Mouse (Mus musculus): Measurements from ENCODE around the gene Spata13. TPM values are rescaled to one million over a fixed set of nuclear protein-coding genes. Genes with fewer than 3 reads are reported as not detected.

The Spata13 gene
- polyA plus RNA-seq, 1 experiment from 2014 or later = 79.6 TPM

DNA sequence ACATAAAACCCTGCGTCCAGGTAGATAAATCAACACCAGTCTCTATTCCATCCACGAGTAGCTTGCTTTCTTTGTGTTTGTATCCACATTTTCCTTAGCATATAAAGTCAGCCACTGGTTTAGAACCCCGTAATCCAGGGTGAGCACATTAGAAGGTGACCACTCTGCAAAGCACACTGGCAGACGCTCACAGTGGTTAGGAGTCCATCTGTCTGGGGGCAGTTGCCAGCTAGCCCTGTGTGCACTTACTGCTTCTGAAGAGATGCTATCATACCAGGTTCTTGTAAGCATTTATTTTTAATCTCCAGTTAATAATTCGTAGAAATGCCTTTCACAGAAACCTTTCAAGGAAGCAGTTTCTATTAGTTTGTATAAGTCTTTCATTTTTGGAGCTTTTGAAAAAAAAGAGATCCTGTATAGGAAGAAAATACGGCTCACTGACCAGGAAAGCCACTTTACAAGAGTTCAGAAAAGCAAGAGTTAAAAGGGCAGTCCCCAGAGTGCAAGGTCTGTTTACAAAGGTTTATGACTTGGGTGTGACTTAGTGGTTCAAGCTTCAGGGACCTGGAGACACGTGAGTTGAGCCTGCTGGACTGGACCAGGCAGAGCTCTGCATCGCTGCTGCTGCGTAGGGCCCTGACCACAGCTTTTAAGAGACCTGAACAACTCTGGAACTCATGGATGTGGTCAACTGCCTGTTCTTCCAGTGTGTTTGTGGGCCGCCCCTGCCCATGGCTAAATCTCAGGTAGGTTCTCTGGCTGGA lies 68.8 kb downstream of the Spata13 start:
- Histone ChIP-seq H3K36me3 (peaks cover 7% of the 10 kb centered on the region; the same call in 1 of the 2 replicates), H3K4me2 (replicated peaks) (no peak overlapping the region), H3K4me3 (no peak overlapping the region), H3K9ac (replicated peaks) (no peak overlapping the region), H3K4me1 (peaks cover 7% of the 10 kb centered on the region; the same call in 1 of the 2 replicates), H3K27ac (replicated peaks) (no peak overlapping the region), H3K9me3 (no peaks in the 10 kb centered on the region), H3K27me3 (no peaks in the 10 kb centered on the region)
- 82% methylated on average over 10 of the region's 10 CpGs for WGBS
- no peak for ATAC-seq (ENCODE audit: low FRiP score, low read depth)

DNA sequence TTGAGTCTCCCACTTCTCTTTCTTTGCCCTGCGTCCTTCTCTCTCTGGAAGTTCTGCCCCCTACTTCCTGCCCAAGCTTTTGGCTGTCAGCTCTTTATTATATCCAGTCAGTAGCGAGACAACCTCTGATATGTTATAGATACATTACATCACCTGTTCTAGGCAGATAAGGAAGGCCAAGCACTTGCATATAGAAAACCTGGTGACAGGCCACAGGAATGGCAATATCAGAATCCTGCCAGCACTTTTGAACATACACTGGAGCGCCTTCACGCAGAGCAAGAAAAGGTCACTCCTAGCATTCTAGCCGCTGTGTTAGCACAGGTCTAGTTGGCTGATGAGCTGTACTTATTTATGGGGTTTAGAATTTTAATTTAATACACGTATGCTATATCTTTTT lies 70.7 kb downstream of the Spata13 start:
- WGBS = 87% methylated on average over 6 of the region's 6 CpGs
- no peak for ATAC-seq (ENCODE audit: low FRiP score, low read depth)
- no peak overlapping the region for H3K4me3 ChIP-seq
- no peak overlapping the region for H3K9ac ChIP-seq (replicated peaks)
- no peak overlapping the region for H3K27ac ChIP-seq (replicated peaks)
- H3K4me2 ChIP-seq (replicated peaks) = no peak overlapping the region
- H3K9me3 ChIP-seq = no peaks in the 10 kb centered on the region
- H3K27me3 ChIP-seq = no peaks in the 10 kb centered on the region
- H3K36me3 ChIP-seq = peaks cover 15% of the 10 kb centered on the region
- peaks cover 3% of the 10 kb centered on the region; the same call in 1 of the 2 replicates for H3K4me1 ChIP-seq

DNA sequence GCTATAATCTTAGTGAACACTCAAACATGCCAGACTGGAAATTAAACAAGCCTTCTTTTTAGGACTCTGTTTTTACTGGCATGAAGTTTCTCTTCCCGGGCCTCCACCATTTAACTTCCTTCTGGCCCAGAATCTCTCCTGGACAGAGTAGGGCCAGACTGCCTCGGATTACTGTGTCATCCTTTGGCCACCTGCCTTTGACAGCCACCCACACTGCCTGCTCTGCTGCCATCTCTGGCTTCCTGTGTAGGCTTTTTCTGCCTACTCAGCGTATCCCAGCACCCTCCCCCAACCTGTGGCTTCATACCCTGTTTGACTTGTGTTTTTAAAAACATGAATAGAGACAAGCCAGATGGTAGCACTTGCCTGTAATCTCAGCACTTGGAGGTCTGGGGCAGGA lies 71.2 kb downstream of the Spata13 start:
- H3K4me1 ChIP-seq = no peaks in the 10 kb centered on the region
- H3K4me2 ChIP-seq (replicated peaks) = no peak overlapping the region
- H3K4me3 ChIP-seq = no peak overlapping the region
- no peaks in the 10 kb centered on the region for H3K9me3 ChIP-seq
- no peak overlapping the region for H3K9ac ChIP-seq (replicated peaks)
- H3K36me3 ChIP-seq = peaks cover 19% of the 10 kb centered on the region
- H3K27me3 ChIP-seq = no peaks in the 10 kb centered on the region
- WGBS = 70% methylated on average over 3 of the region's 3 CpGs
- no peak for ATAC-seq (ENCODE audit: low FRiP score, low read depth)
- no peak overlapping the region for H3K27ac ChIP-seq (replicated peaks)

DNA sequence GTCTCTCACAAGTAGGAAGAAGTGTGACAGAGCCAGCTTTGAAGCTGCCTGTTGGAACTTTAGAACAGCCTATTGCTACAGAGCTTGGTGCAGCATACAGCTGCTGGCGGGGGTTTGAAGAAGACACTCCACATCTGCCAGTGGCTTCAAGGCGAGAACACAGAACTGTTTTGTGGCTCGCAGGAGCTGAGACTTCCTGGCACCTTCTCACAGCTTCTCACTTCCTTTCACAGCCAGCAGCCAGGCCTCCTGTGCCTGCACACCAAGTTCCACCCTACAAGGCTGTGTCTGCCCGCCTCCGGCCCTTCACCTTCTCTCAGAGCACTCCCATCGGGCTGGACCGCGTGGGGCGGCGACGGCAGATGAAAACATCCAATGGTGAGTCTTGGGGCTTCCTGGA lies 75.4 kb downstream of the Spata13 start:
- no peaks in the 10 kb centered on the region for H3K9me3 ChIP-seq
- H3K27me3 ChIP-seq = no peaks in the 10 kb centered on the region
- H3K4me1 ChIP-seq = no peaks in the 10 kb centered on the region
- H3K27ac ChIP-seq (replicated peaks) = no peak overlapping the region
- H3K36me3 ChIP-seq = peaks cover 51% of the 10 kb centered on the region
- WGBS = 84% methylated on average over 11 of the region's 11 CpGs
- H3K9ac ChIP-seq (replicated peaks) = no peak overlapping the region
- ATAC-seq (ENCODE audit: low FRiP score, low read depth) = no peak
- H3K4me3 ChIP-seq = no peak overlapping the region
- H3K4me2 ChIP-seq (replicated peaks) = no peak overlapping the region

DNA sequence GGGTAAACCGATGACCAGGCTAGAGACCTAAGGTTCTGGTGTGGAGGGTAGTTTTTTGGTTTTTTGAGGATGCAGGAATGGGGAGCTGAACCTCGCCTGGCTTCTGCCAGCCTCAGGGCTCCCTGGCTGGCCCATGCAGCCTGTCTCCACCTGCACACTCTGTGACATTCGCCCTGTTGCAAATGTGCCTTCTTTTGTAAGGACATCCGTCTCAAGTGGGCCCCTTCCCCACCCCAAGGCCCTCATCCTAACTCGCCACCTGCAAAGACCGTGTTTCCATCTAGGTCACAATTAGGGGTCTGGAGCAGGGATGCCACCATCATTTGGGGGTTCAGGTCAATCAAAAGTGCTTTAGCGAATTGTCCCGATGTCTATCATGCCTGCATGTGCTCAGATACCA lies 75.9 kb downstream of the Spata13 start:
- H3K4me2 ChIP-seq (replicated peaks) = no peak overlapping the region
- H3K9ac ChIP-seq (replicated peaks) = no peak overlapping the region
- H3K9me3 ChIP-seq = no peaks in the 10 kb centered on the region
- peaks cover 55% of the 10 kb centered on the region for H3K36me3 ChIP-seq
- H3K4me1 ChIP-seq = no peaks in the 10 kb centered on the region
- no peak overlapping the region for H3K27ac ChIP-seq (replicated peaks)
- no peak overlapping the region for H3K4me3 ChIP-seq
- no peak for ATAC-seq (ENCODE audit: low FRiP score, low read depth)
- WGBS = 95% methylated on average over 8 of the region's 8 CpGs
- no peaks in the 10 kb centered on the region for H3K27me3 ChIP-seq

DNA sequence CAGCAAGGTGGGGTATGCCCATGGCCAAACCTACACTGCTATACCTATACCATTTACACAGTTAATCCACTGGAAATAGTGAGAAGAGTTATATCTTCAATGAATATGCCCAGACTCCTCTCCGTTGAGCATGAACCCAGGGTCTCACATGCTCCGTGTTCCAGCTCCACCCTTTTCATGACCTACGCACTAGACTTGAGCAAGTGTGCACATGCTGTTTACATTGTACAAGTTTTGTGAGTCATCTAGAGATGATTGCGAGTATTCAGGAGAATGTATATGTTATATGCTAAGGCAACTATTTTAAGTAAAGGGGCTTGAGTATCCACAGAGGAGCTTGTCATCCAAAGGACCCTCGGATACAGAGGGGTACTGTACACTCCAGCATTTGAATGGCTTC lies 77.4 kb downstream of the Spata13 start:
- H3K4me1 ChIP-seq = no peaks in the 10 kb centered on the region
- no peak overlapping the region for H3K27ac ChIP-seq (replicated peaks)
- no peaks in the 10 kb centered on the region for H3K27me3 ChIP-seq
- no peak overlapping the region for H3K4me2 ChIP-seq (replicated peaks)
- no peak overlapping the region for H3K9ac ChIP-seq (replicated peaks)
- peaks cover 69% of the 10 kb centered on the region for H3K36me3 ChIP-seq
- WGBS = 95% methylated on average over 5 of the region's 5 CpGs
- H3K4me3 ChIP-seq = no peak overlapping the region
- no peak for ATAC-seq (ENCODE audit: low FRiP score, low read depth)
- no peaks in the 10 kb centered on the region for H3K9me3 ChIP-seq

DNA sequence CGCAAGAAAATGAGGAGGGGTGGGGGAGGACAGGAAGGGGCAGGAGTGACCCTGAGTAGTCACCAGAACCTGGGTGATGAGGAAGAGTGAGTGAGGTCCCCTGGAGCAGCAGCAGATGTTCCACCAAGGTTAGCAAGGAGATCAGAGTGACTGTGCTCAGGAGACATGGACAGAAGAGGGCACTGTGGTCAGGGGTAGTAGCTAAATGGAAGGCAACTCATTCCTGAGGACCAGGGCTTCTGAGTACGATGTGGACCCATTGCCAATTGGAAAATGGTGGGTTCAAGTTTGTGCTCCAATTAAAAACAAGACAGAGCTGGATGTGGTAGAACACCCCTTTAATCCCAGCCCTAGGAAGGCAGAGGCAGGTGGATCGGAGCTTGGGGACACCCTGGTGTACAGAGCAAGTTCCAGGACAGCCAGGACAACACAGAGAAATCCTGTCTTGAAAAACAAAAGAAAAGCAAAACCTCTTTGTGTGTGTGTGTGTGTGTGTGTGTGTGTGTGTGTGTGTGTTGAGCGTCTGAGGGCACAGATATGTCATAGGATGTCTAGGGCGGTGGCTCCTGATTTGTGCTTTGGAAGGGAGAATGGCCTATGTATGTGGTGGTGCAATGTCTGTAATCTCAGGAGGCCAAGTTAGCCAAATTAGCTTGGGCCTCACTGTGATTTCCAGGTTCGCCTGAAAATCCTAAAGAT lies 77.9 kb downstream of the Spata13 start:
- WGBS = 87% methylated on average over 6 of the region's 6 CpGs
- Histone ChIP-seq H3K9me3 (no peaks in the 10 kb centered on the region), H3K27me3 (no peaks in the 10 kb centered on the region), H3K36me3 (peaks cover 67% of the 10 kb centered on the region), H3K9ac (replicated peaks) (no peak overlapping the region), H3K4me3 (no peak overlapping the region), H3K4me2 (replicated peaks) (no peak overlapping the region), H3K4me1 (no peaks in the 10 kb centered on the region), H3K27ac (replicated peaks) (no peak overlapping the region)
- no peak for ATAC-seq (ENCODE audit: low FRiP score, low read depth)

DNA sequence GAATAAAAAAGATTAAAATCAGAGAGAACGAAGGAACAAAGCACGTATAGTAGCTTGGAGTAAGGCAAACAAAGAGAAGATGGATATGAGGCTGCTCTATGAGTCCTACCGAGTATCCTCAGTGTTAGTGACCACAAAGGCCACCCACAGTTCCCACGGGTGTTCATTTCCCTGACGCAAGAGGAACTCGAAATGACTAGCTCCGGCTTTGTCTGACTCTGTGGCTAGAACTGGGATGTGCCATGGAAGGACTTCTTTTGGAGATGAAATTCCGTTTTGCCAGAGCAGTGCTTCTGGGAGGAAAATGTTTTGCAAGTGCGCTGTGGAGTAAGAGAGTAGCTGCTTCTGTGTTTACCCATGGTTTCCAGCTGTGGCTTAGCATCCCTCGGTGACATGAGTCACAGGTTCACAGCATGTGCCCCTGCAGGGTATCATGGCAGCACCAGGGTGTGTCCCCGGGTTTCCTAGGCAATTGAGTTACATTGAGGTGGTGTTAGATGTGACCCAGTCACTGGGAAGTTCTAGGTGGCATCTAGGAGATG lies 78.6 kb downstream of the Spata13 start:
- Histone ChIP-seq H3K36me3 (peaks cover 63% of the 10 kb centered on the region), H3K27ac (replicated peaks) (no peak overlapping the region), H3K4me1 (no peaks in the 10 kb centered on the region), H3K27me3 (no peaks in the 10 kb centered on the region), H3K9me3 (no peaks in the 10 kb centered on the region), H3K4me2 (replicated peaks) (no peak overlapping the region), H3K9ac (replicated peaks) (no peak overlapping the region), H3K4me3 (no peak overlapping the region)
- ATAC-seq (ENCODE audit: low FRiP score, low read depth) = no peak
- 88% methylated on average over 11 of the region's 11 CpGs for WGBS

DNA sequence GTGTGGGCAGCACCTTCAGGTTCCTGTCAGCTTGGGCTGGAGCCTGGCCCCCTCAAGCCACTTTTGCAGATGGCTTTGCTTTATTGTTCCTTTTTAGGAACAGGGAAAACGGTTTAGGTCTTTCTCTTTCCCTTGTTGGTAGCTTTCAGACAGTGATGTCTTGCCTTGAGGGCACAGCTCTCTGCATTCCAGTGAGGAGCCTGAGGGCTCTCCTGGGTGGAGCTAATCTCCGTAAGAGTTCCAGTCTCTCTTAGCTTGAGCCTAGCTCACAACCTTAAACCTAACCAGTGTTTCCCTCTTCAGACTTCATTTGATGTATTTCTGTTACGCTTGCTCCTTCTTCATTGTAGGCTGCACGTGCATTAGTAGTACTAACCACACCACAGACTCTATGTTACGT lies 81.9 kb downstream of the Spata13 start:
- Histone ChIP-seq H3K27me3 (no peaks in the 10 kb centered on the region), H3K9me3 (no peaks in the 10 kb centered on the region), H3K36me3 (peaks cover 60% of the 10 kb centered on the region), H3K9ac (replicated peaks) (no peak overlapping the region), H3K4me3 (no peak overlapping the region), H3K27ac (replicated peaks) (no peak overlapping the region), H3K4me1 (no peaks in the 10 kb centered on the region), H3K4me2 (replicated peaks) (no peak overlapping the region)
- no peak for ATAC-seq (ENCODE audit: low FRiP score, low read depth)
- 86% methylated on average over 5 of the region's 5 CpGs for WGBS

DNA sequence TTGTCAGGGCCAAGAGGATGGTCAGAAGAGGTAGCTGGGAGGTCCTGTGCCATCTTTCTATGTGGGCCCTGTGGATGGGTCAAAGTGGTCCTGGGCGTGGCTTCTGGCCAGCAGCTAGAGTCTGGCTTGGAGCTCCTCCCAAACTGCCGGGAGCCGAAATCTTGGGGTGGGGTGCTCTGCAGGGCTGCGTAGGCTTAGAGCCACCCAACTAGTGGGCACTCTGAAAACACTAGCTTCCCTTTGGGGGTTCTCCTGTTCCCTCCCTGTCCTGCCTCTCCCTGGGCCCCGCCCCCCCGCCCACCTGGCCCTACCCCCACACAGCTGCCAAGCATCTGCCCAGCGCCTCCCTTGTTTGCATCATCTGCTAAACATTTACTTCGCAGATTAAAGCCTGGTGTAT lies 87.5 kb downstream of the Spata13 start:
- Histone ChIP-seq H3K4me3 (no peak overlapping the region), H3K36me3 (peaks cover 20% of the 10 kb centered on the region; the same call in 1 of the 2 replicates), H3K27me3 (no peaks in the 10 kb centered on the region), H3K9me3 (no peaks in the 10 kb centered on the region), H3K4me2 (replicated peaks) (no peak overlapping the region), H3K4me1 (no peaks in the 10 kb centered on the region), H3K27ac (replicated peaks) (no peak overlapping the region), H3K9ac (replicated peaks) (no peak overlapping the region)
- WGBS = 66% methylated on average over 8 of the region's 8 CpGs
- no peak for ATAC-seq (ENCODE audit: low FRiP score, low read depth)

DNA sequence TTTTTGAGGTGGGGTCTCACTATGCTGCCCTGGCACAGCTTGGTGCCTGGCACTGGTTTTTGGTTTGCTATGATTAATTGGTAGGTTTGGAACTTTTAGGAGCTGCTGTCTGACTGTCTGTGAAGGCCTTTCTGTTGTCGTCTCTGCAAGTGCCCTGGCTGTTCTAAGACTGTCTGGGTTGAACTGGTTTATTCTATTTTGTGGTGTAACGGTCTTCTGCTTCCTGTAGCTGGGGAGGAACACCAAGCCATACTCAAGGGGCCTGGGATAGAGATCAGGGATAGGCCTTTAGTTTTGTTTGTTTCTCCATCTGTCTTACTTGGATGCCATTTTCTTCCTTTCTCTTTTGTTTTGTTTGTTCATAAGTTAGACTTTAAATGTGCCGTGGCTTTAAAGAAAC lies 88.1 kb downstream of the Spata13 start:
- no peak overlapping the region for H3K27ac ChIP-seq (replicated peaks)
- no peak overlapping the region for H3K9ac ChIP-seq (replicated peaks)
- no peaks in the 10 kb centered on the region for H3K27me3 ChIP-seq
- H3K4me2 ChIP-seq (replicated peaks) = no peak overlapping the region
- no peaks in the 10 kb centered on the region for H3K4me1 ChIP-seq
- 88% methylated on average over 3 of the region's 3 CpGs for WGBS
- H3K36me3 ChIP-seq = peaks cover 20% of the 10 kb centered on the region; the same call in 1 of the 2 replicates
- ATAC-seq (ENCODE audit: low FRiP score, low read depth) = no peak
- H3K9me3 ChIP-seq = no peaks in the 10 kb centered on the region
- H3K4me3 ChIP-seq = no peak overlapping the region

DNA sequence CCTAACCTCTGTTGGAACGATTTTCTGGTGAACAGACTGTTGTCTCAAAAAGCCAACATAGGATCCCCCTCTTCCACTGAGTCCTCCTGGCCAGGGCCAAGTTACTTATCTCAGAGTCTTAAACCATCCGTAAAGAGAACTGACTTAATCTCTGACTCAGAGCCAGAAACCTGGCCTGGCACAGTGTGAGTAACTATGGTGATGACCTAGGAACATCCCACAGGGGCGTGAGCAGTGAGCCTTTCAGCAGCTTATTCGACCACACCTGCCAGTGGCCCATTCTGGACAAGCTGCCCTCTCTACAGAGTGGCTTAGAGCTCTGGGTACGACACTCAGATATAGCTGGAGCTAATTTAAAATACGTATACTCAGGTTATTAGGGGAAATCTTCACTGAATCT lies 92.3 kb downstream of the Spata13 start:
- Histone ChIP-seq H3K9me3 (no peaks in the 10 kb centered on the region), H3K4me3 (no peak overlapping the region), H3K4me2 (replicated peaks) (no peak overlapping the region), H3K36me3 (peaks cover 29% of the 10 kb centered on the region), H3K27ac (replicated peaks) (no peak overlapping the region), H3K4me1 (no peaks in the 10 kb centered on the region), H3K9ac (replicated peaks) (no peak overlapping the region), H3K27me3 (no peaks in the 10 kb centered on the region)
- 47% methylated on average over 6 of the region's 6 CpGs for WGBS
- no peak for ATAC-seq (ENCODE audit: low FRiP score, low read depth)

All from midbrain, embryonic 12.5 days (tissue).